Mouse (Mus musculus) thymus, adult 2 months (tissue): ENCODE results near the gene Sult1a1.

ENCODE experiments used
- CTCF ChIP-seq: fragments of 200-500 bp; IDR thresholded peaks from 2 replicates; pipeline ENCODE4 v1.5.1; 2012; ENCODE audit warnings: mild to moderate bottlenecking, control low read depth, low read length, moderate library complexity, borderline replicate concordance; ENCODE audit not compliant: control insufficient read depth, poor library complexity, insufficient read depth; ENCODE audit errors: extremely low read depth
- POLR2A ChIP-seq: fragments of 200-500 bp; IDR thresholded peaks from 2 replicates; pipeline ENCODE4 v1.6.1; 2012; ENCODE audit warnings: mild to moderate bottlenecking, low read length, control low read depth, moderate library complexity; ENCODE audit not compliant: control insufficient read depth, poor library complexity, insufficient read depth; ENCODE audit errors: extremely low read depth

DNA sequence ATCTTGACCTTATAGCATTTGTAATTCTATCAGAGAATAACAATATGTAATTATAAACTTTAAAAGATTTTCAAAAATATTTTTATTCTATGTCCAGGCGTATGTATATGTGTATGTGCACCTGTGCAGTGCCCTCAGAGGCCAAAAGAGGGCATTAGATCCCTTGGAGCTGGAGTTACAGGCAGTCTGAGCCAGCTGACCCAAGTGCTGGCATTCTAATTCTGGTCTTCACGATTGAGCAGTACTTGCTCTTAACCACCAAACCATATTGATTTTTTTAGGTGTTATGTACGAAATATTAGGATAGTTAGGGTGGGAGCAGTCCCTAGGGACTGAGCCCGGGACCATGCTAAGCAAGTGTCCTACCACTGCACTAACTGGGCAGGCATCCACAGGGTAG, 27.7 kb downstream of the Sult1a1 start:
- TF ChIP-seq CTCF (no peak), POLR2A (no peak)
